Mouse (Mus musculus) cerebellum, adult 2 months (tissue): ENCODE measurements around the gene Ndufs8.

Experiments used
- CTCF ChIP-seq: fragments of 200-500 bp; IDR thresholded peaks from 2 replicates; pipeline ENCODE4 v1.5.1; 2011; ENCODE audit warnings: low read depth, mild to moderate bottlenecking, control low read depth, low read length, moderate library complexity, borderline replicate concordance; ENCODE audit not compliant: insufficient read depth
- POLR2A ChIP-seq: fragments of 200-500 bp; IDR thresholded peaks from 2 replicates; pipeline ENCODE4 v1.6.1; 2011; ENCODE audit warnings: low read length, control low read depth, borderline replicate concordance; ENCODE audit not compliant: insufficient read depth

- no peak for TF ChIP-seq CTCF
- TF ChIP-seq POLR2A, result no peak
Observed at GRCm38 (mm10) chr19:3906326-3906725, 6.2 kb downstream of the Ndufs8 start.
